Comparison of ENCODE assay signal across 29 mouse cellular contexts in the genomic region with DNA sequence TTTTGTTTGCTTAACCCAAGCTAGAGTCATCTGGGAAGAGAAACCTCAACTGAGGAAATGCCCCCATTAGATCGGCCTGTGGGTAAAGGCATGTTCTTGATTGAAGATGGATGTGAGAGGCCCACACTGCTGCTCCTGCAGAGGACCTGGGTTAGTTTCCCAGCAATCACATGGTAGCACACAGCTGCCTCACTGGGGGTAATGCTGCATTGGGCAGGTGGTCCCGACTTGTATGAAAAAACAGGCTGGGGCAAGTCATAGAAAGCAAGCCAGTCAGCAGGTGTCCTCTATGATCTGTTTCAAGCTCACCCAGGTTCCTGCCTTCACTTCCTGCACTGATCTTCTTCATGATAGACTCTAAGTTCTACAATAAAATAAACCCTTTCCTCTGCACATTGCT.
DNase-seq lines count a peak whose midpoint lies in the region; ATAC-seq lines count a peak whose summit lies in the region.
"Had no signal": no experiment of that assay in that cellular context is flagged by ENCODE, and none has a peak within 500 bp of the region (broad histone marks: within the 10 kb centered on the region; RNA-seq: fewer than 3 reads in every experiment).

No protein-coding gene starts in this region.

- 0 out of 2 replicates have a peak, but pooled peaks cover 3% of the 10 kb centered on the region for H3K4me1 ChIP-seq in heart, embryonic 16.5 days (ENCODE audit: control insufficient read depth, insufficient read depth, low read length)
- H3K4me1 ChIP-seq in heart, embryonic 12.5 days (replicated peaks), result 0 out of 2 replicates have a peak, but pooled peaks cover 6% of the 10 kb centered on the region
- H3K4me1 ChIP-seq: embryonic facial prominence, embryonic 10.5 days; embryonic facial prominence, embryonic 13.5 days; forebrain, embryonic 13.5 days; heart, embryonic 15.5 days; hindbrain, embryonic 12.5 days; hindbrain, embryonic 15.5 days had no signal

- no peaks in the 10 kb centered on the region for H3K36me3 ChIP-seq in heart, embryonic 16.5 days (ENCODE audit: control insufficient read depth, insufficient read depth)
- no peaks in the 10 kb centered on the region for H3K36me3 ChIP-seq in heart, embryonic 12.5 days
- H3K36me3 ChIP-seq: embryonic facial prominence, embryonic 10.5 days; embryonic facial prominence, embryonic 13.5 days; G1E; heart, embryonic 15.5 days; hindbrain, embryonic 12.5 days; hindbrain, embryonic 15.5 days had no signal

- DNase-seq in thymus, postnatal 0 days (ENCODE audit: low spot score), result peak; percentile 93
- peak; percentile 68 for DNase-seq in thymus, postnatal 25 days
- DNase-seq in embryo, embryonic 10 days (ENCODE audit: low spot score), result no peak
- DNase-seq in spleen, postnatal 4 days (ENCODE audit: low spot score in 2 of 2), result no peak
- DNase-seq in liver, result no peak
- DNase-seq: adrenal gland, postnatal 10 days; adrenal gland, postnatal 36 days; B cell, adult 2 months; cerebellum, adult 18-20 months; cerebellum, adult 9-10 months; cerebellum, postnatal 14 days; gastrocnemius, adult 2 months; gastrocnemius, postnatal 14 days; heart, adult 11 months; heart, postnatal 14 days had no signal

- H3K4me2 ChIP-seq in heart, embryonic 16.5 days (ENCODE audit: low read depth, low read length), result no peak overlapping the region
- no peak overlapping the region for H3K4me2 ChIP-seq in heart, embryonic 12.5 days
- H3K4me2 ChIP-seq: embryonic facial prominence, embryonic 13.5 days; forebrain, embryonic 13.5 days; heart, embryonic 11.5 days; heart, embryonic 15.5 days; hindbrain, embryonic 12.5 days; hindbrain, embryonic 15.5 days had no signal

- no peak overlapping the region for H3K9ac ChIP-seq in heart, embryonic 16.5 days (ENCODE audit: low read length)
- no peak overlapping the region for H3K9ac ChIP-seq in heart, embryonic 12.5 days
- H3K9ac ChIP-seq: embryonic facial prominence, embryonic 13.5 days; forebrain, embryonic 13.5 days; heart, embryonic 15.5 days; hindbrain, embryonic 12.5 days; hindbrain, embryonic 15.5 days had no signal

- H3K9me3 ChIP-seq in heart, embryonic 16.5 days (replicated peaks; ENCODE audit: control insufficient read depth, low read length), result no peaks in the 10 kb centered on the region
- H3K9me3 ChIP-seq in heart, embryonic 12.5 days (replicated peaks), result no peaks in the 10 kb centered on the region
- H3K9me3 ChIP-seq: embryonic facial prominence, embryonic 10.5 days; embryonic facial prominence, embryonic 13.5 days; forebrain, embryonic 13.5 days; G1E; heart, embryonic 15.5 days; hindbrain, embryonic 12.5 days; hindbrain, embryonic 15.5 days had no signal

- no peak overlapping the region for H3K4me3 ChIP-seq in heart, embryonic 16.5 days (ENCODE audit: low read length)
- H3K4me3 ChIP-seq in heart, embryonic 12.5 days, result no peak overlapping the region
- H3K4me3 ChIP-seq: embryonic facial prominence, embryonic 10.5 days; embryonic facial prominence, embryonic 13.5 days; erythroblast, embryonic 14.5 days; forebrain, embryonic 13.5 days; gastrocnemius, adult 2 months; heart, embryonic 15.5 days; hindbrain, embryonic 12.5 days; hindbrain, embryonic 15.5 days had no signal

- H3K27me3 ChIP-seq in heart, embryonic 16.5 days (ENCODE audit: control insufficient read depth, insufficient read depth, low read length), result no peaks in the 10 kb centered on the region
- no peaks in the 10 kb centered on the region; the same call in 1 of the 2 replicates for H3K27me3 ChIP-seq in heart, embryonic 12.5 days (replicated peaks)
- H3K27me3 ChIP-seq: CH12.LX; heart, embryonic 15.5 days; hindbrain, embryonic 12.5 days; hindbrain, embryonic 15.5 days had no signal

- ATAC-seq in heart, embryonic 16.5 days (replicated peaks; ENCODE audit: extremely low read depth, insufficient read depth, low FRiP score), result peak; percentile 66
- no peak for ATAC-seq in heart, embryonic 12.5 days (ENCODE audit: insufficient number of reproducible peaks, low FRiP score)
- ATAC-seq: forebrain, embryonic 13.5 days; forebrain, embryonic 16.5 days; Patski had no signal

- H3K27ac ChIP-seq in heart, embryonic 16.5 days (ENCODE audit: low read length), result no peak overlapping the region; the same call in 1 of the 2 replicates
- no peak overlapping the region for H3K27ac ChIP-seq in heart, embryonic 12.5 days (ENCODE audit: poor library complexity, severe bottlenecking)
- H3K27ac ChIP-seq: embryonic facial prominence, embryonic 10.5 days; embryonic facial prominence, embryonic 13.5 days; forebrain, embryonic 13.5 days; gastrocnemius, adult 2 months; heart, embryonic 15.5 days; hindbrain, embryonic 12.5 days; hindbrain, embryonic 15.5 days had no signal

- WGBS in heart, embryonic 16.5 days, result 63% methylated on average over 2 of the region's 2 CpGs
- 76% methylated on average over 2 of the region's 2 CpGs for WGBS in heart, embryonic 12.5 days

Comparison
In these comparisons a context has a peak if more than half of its experiments do, and no peak if none do; other contexts are left out.
1. DNase-seq: peak in thymus, postnatal 0 days (single experiment) and thymus, postnatal 25 days (single experiment); none in embryo, embryonic 10 days (single experiment), spleen, postnatal 4 days (0 of 2) and liver (single experiment).